Mouse (Mus musculus): Measurements from ENCODE around the gene H1foo.

H1foo gene

DNA sequence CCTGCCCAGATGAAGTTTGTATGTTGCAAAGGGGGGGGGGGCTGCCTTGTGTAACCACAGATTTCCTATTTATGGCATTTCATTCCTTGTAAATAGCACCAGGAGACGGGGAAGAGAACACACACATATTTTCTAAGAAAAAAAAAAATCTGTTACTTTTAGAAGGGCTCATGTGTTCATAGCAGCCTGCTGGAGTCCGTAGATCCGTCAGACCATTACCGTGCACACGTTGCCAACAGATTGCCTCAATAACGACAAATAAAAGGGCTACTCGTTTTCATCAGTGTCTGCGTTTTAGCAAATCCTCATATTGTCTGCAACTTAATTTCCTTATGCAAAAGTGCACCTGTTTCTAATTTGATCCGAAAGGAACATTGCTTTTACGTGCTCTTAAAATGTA lies 18.3 kb upstream of the H1foo start:
- in situ Hi-C loops (cut with MboI; ENCODE audit: low sequenced_read_pairs), result no loop called here

DNA sequence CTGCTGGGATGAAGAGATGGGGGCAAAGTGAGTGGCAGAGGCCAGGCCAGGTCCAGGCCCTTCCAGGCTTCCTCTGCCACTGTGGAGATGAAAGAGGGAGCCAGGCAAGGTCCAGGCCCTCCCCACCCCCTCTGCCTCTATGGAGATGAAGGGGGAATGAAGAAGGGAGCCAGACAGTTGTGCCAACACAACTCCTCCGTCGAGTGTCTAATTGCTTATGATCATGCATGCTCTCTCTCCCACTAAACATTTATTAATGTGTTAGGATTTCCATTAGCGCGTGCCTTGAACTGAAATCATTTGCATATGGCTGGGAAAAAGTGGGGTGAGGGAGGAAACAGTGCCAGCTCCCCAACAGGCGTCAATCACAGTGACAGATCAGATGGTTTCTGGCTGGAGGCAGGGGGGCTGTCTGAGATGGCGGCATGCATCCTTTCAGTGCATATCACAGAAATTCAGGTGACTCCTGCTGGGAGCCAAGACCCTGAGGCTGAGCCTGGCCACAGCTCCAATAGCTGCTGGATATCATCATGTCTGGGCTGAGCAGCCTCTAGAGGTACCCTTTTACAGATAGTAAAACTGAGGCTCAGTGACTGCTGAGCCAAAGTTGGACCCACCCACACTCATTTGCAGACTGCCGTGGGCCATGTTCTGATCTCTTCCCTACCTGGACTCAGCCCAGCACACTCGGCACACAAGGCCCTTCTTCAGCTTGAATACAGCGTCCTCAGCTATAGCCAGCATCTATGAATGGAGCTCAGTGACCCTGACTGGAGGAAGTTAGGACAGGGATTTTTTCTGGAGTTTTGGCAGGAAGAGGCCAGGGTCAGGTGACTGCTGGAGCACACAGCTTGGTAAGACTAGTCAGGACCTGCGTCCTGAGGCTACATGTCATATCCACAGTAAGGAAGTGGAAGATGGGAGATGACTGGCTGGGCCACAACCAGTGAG lies 17.2 kb upstream of the H1foo start:
- in situ Hi-C loops (cut with MboI; ENCODE audit: low sequenced_read_pairs), result no loop called here

DNA sequence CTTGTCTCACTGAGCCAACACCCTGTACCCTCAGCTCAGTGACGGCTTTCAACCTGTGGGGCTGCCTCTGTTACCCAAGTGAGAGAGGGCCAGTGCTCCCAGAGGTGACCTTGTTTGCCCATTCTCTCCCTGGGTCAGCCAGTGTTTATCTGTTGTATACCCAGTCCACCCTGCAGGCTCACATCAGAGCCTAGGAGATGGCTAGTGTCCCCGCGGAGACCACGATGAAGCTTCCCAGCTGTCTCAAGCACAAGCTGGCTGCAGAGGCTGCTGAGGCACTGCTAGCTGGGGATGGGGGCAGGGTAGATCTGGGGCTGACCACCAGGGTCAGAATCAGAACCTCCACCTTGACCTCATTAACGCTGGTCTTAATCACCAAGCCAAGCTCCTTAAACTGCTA lies 14.7 kb upstream of the H1foo start:
- in situ Hi-C loops (cut with MboI; ENCODE audit: low sequenced_read_pairs), result no loop called here

DNA sequence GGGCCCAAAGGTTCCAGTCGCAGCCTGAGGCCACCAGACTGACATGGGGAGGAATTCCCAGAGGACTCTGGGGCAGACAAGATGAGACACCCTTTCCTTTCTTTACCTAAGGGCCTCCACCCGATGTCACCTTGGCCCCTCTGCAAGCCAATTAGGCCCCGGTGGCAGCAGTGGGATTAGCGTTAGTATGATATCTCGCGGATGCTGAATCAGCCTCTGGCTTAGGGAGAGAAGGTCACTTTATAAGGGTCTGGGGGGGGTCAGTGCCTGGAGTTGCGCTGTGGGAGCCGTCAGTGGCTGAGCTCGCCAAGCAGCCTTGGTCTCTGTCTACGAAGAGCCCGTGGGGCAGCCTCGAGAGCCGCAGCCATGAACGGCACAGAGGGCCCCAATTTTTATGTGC lies 13.1 kb upstream of the H1foo start, which contains the start of gene Rho:
TSS of gene Rho (plus strand) at position 110 of the 400 bp plus-strand sequence.
- in situ Hi-C loops (cut with MboI; ENCODE audit: low sequenced_read_pairs), result no loop called here

DNA sequence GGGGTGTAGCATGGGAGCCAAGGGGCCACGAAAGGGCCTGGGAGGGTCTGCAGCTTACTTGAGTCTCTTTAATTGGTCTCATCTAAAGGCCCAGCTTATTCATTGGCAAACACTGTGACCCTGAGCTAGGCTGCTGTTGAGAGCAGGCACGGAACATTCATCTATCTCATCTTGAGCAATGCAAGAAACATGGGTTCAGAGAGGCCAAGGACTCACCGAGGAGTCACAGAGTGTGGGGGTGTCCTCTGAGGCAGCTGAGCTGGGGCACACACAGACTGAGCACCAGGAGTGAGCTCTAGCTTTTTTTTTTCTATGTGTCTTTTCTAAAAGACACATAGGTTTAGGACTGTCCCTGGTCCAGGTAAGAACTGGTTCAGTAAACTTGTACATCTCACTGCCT lies 12.3 kb upstream of the H1foo start:
- in situ Hi-C loops (cut with MboI; ENCODE audit: low sequenced_read_pairs), result no loop called here

DNA sequence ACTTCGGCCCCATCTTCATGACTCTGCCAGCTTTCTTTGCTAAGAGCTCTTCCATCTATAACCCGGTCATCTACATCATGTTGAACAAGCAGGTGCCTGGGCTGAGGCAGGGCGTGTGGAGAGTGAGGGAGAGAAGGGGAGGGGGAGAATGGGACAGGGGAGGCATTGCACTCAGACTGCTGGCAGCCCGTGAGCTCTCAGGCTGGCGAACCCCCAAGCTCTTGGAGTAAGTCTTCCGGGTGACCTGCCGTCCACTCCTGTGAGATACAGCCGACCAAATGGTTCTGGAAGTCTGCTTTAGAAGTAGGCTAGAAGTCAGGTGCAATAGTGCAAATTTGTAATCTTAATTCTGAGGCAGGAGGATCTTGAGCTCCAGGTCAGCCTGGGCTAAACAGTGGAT lies 9.2 kb upstream of the H1foo start:
- in situ Hi-C loops (cut with MboI; ENCODE audit: low sequenced_read_pairs), result no loop called here

DNA sequence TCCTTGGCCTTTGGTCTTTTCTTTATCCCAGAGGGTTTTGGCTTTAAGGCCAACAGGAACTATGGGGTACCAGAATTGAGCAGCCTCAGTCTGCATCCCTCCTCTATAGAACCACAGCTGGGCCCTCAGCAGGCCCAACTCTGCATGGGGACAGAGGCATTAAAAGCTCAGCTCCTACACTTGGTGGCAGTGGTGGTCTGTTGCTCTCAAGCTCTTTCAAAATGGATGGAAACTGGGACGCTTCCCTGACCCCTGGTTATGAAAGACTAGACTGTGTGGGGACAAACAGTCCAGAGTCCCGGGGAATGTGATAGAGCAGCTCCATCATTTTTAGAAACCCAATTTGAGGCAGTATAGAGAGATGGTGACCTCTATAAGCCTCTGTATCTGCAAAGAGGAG lies 6.7 kb upstream of the H1foo start:
- in situ Hi-C loops (cut with MboI; ENCODE audit: low sequenced_read_pairs), result no loop called here

DNA sequence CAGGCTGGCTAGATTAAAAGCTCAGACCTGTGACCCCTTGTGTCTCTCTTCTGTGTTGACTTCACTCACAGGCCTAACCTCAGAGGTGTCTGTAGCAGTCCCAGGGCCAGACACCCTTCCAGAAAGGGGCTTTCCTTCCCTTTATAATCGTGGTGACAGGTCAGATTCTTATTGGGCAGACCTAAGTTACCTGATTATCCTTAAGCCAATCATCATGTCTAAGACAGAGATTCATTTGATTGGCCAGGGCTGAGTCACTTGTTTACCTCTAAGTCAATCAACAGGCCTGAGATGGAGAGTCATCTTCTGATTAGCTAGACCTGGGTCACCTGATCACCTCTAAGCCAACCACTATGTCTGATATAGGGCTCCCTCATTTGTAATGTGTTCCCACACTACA lies 5.9 kb upstream of the H1foo start:
- in situ Hi-C loops (cut with MboI; ENCODE audit: low sequenced_read_pairs), result no loop called here

DNA sequence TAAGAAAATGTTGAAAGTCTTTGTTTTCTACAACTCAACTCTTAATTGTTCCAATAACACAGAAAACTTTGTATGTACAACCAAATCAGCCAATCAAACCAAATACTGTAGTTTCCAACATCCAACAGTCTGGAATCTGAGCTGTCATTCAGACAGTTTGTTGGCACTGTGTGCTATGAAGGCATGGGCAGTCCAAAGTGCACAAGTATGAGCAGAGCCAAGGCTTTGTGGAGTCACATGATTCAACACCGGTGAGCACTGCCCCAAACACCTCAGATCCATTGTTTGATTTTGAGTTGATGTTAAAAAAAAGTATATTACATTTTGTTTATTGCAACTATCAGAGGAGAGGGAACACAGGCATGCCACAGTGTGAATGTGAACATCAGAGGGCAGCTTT lies 4.1 kb upstream of the H1foo start:
- in situ Hi-C loops (cut with MboI; ENCODE audit: low sequenced_read_pairs), result no loop called here

DNA sequence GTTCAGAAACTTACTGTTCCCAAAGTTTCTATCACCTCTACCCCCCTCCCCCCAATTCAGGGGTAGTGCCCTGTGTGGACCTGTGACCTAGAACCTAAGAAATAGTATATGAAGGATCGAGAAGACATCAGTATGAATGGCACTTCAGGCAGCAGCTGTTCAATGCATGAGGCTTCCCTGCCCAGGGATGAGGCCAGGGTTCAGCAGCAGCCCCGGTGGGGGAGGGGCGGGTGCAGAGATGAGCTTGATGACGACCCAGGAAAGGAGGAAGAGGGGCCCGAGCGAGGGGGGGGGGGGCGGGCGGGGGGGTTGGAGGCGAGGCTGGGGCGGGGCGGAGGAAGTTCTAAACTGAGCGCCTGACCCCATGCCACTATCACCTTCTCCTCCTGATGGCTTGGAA lies 3.6 kb upstream of the H1foo start:
- in situ Hi-C loops (cut with MboI; ENCODE audit: low sequenced_read_pairs), result no loop called here

DNA sequence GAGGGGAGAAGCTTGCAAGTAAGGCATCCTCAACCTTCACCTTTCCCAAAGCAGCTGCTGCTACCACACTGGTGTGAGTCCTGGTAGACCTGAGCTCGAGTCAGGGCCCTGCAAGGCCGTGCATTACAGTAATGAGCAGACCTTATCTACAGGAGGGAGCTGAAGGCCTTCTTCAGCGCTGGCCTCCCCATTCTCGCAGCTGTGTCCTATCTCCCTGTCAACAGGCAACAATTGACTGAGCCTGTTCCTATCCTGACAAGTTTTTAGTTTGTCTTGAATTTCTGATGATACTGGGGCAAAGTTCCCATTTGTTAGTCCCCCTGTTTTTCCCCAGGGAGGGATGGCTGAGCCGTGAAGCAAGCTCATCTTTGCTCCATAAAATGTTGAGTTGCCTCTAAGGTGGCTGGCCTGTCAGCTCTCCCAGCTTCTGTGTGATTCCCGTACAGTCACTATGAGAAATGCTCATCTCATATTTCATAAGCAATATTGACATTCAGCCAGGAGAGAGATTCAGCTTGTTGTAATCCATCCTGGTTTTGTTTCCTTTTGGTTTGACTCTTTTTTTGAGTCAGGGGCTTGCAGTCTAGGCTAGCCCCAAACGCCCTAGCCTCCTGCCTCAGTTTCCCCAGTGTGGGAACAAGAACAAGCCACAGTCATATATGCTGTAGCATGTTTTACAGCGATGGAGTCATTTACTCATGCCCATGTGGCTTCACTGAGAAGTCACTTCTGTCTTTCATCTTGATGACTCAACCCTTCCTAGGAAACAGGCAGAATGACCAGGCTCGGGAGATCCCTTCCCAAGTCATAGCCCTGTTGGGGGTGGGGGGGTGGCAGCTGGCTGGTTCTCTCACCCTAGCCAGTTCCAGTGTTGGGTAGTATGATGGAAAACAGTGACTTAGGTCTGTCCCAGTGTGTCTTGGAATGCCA lies 975 bp upstream of the H1foo start:
- in situ Hi-C loops (cut with MboI; ENCODE audit: low sequenced_read_pairs), result no loop called here

DNA sequence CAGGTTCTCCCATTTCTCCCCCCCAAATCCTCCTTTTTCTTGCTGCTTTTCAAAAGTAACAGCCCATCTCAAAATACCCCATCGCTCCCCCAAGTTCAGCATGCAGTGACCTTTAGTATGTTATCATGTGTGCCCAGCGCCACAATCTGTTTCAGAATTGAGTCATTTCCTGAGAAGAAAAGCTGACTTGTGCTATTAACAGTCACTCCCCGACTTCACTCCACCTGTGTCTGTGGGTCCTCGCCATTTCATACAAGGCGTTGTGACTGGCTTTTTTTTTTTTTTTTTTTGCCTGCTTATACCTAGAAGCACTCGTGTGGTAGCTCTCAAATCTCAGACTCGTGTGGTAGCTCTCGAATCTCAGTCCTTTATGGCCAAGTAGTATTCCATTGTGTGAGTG lies 895 bp downstream of the H1foo start:
- in situ Hi-C loops (cut with MboI; ENCODE audit: low sequenced_read_pairs), result no loop called here

DNA sequence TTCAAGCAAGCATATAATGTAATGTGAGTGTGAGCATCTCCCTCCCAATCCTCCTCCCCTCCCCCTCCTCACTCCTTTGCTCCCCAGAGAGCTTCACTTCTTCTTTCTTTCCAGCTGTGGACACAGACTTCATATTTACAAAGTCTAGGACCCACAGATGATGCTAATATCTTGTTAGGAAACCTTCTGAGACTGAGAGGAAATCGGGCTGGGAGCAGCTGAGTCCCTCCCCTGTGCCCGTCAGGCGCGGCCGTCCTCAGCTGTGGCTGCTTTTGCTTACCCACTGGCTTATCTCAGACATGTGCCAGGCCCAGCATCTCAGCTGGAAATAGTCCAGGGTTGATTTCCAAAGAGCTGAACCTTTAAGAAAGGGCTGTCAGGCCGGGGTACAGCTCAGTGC lies 1.7 kb downstream of the H1foo start:
- in situ Hi-C loops (cut with MboI; ENCODE audit: low sequenced_read_pairs), result no loop called here

DNA sequence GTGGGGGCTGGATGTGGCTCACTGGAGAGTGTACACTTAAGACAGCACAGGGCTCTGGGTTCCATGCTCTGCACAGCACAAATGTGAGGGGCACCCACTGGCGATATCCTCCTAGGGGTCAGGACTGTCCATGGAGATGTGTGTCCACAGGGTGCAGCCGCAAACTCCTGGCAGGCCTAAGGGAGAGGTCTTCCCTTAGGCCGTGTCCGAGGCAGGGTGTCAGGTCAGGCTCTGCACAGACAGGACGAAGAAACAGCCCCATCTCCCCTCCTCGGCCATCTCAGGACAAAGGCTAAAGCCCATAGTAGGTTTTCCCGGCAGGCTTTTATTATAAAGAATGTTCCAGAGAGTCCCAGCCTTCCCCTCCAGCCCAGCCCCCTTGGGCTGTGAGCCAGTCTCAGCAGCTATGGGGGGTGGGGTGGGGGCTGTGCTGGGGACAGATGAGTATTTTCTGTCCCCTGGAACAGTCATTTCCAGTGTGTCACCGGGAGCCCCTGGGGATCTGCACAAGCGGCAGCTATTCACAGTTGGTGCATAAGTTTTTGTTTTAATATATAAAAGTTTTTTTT lies 9.9 kb downstream of the H1foo start:
- in situ Hi-C loops (cut with MboI; ENCODE audit: low sequenced_read_pairs), result no loop called here

DNA sequence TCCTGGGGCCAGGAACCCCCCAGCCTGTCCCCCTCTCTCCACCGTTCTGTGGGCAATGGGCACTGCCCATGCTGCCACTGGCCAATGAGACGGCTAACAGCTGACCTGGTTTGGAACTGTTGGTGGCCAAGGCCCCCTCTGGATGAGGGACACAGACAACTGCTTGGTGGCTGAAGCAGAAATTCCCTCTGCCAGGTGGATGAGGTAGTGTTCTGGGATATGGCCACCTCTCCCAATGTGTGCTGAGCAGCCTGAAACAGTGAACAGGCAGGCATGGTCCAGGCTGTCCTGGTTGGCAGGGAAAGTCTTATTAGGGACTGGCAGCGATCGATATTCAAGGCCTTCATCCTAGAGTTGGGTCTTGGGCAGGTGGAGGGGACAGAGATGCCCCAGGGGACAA lies 10.4 kb downstream of the H1foo start:
- in situ Hi-C loops (cut with MboI; ENCODE audit: low sequenced_read_pairs), result no loop called here

DNA sequence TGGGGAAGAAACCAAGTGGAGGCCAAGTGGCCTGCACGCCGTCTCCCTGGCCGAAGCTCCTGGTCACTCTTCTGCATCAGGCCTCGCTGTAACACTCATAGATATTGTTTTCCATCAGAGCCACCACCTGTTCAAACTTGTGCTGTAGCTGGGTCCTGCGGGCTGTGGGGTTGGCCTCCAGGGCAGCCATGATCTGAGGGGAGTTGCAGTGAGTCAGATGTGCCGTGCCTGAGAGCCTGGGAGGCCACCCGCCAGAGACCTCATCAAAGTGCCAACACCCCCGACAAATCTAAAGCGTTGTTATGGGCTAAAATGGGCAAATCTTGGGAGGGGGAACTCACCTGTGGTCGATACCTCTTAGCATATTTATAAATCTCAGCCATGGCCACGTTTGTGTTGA lies 10.9 kb downstream of the H1foo start:
- in situ Hi-C loops (cut with MboI; ENCODE audit: low sequenced_read_pairs), result no loop called here

DNA sequence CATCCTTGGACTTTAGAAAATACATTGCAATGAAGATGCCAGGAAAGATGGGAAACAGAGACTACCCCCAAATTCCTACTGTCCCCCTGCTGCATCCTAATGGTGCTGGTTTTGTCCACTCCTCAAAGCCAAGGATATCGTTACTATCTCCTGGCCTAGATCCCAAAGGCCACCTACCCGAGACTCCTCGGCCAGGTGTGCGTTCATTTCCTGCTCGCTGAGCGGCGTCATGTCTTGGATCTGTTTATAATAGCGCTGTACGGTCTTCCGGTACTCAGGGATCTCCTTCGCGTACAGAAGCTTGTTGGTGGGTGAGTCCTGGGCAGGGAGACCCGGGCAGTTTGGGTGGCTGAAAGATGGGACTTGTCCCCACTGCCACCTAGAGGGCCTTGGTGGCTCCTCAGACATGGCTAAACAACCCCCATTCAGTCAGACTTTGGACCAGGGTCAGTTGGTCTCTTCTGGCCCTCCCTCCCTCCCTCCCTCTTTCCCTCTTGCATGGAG lies 11.7 kb downstream of the H1foo start:
- in situ Hi-C loops (cut with MboI; ENCODE audit: low sequenced_read_pairs), result no loop called here

DNA sequence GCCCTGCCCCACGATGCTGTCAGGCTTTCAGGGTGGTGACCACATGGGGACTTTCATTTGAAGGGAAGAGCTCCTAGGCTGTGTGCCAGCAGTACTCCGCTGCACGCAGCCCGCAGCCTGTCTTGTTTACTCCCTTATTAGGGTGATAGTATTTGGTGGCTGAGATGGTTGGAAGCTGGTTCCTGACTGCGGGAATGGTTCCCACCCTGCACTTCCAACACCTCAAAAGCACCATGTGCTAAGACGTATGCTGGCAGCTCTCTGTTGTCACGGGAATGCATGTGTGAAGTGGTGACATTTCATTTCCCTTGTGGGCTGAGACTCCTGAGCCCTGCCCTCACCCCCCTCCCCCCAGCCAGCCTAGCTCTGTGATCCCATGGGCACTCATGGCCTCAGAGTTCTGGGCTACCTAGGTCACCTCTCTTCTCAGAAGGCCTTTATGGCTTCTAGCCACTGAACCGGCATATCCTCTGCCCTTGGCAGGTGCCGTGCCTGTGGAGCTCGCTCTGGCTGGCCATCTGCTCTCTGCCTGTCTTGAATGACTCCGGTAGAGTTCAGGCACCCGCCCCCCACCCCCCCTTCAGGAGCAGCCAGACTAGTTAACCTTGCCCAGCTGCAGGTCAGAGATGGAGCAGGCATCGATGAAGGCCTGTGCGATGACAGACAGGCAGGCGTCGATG lies 12.3 kb downstream of the H1foo start:
- in situ Hi-C loops (cut with MboI; ENCODE audit: low sequenced_read_pairs), result no loop called here

DNA sequence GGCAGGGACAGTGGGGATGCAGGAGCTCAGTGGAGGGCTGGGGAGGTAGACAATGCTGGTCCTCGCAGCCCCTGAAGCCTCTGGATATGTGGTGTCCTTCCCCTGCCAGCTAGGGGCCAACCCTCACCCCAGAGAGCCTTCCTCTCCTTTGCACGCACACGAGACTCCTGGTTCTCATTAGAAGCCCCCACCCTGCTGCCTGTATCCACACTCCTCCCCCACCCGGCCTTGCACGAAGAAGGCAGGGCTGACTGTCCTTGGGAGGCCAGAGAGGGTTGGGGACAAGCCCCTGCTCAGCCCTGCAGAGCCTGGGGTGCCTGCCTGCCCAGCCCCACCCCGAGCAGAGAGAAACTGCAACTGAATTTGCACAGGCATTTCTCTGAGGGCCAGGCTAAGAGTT lies 12.9 kb downstream of the H1foo start:
- in situ Hi-C loops (cut with MboI; ENCODE audit: low sequenced_read_pairs), result no loop called here

DNA sequence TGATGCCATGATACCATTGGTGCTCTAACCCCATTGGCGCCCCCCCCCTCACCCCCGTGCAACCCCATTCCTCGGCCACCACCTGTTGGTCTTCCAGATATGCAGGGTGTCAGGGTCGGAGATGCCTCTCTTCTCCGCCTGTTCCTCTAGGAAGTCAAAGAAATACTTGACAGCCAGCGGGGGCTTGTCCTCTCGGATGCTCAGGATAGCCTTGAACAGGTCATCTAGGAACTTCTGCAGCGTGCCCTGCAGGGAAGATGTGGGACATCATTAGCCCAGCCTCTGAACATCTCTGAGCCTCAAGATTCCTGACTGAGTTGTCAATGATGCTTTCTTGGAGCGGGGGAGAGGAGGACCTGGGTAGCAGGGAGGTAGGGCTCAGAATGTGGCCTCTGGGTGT lies 13.7 kb downstream of the H1foo start:
- in situ Hi-C loops (cut with MboI; ENCODE audit: low sequenced_read_pairs), result no loop called here
